Mouse (Mus musculus) ovary, postnatal 10 days (tissue): ENCODE results near the gene Ndc80.
A peak's percentile ranks its signal among the peaks of the same experiment; 100 is the strongest.
"Not testable (repeated sequence)": the region's sequence is repeated elsewhere in the genome, so short reads cannot be mapped to it uniquely, and the experiment has no call there.

ENCODE experiments used
- DNase-seq: peaks from one replicate; pipeline ENCODE4 v3.0.0; 2022; ENCODE audit warnings: low spot score

Gene Ndc80

GRCm38 (mm10) chr17:71526711-71527564 lies at the start of gene Ndc80:
TSS of gene Ndc80 (minus strand) at chr17:71526857.
- peak; percentile 84 for DNase-seq

DNA sequence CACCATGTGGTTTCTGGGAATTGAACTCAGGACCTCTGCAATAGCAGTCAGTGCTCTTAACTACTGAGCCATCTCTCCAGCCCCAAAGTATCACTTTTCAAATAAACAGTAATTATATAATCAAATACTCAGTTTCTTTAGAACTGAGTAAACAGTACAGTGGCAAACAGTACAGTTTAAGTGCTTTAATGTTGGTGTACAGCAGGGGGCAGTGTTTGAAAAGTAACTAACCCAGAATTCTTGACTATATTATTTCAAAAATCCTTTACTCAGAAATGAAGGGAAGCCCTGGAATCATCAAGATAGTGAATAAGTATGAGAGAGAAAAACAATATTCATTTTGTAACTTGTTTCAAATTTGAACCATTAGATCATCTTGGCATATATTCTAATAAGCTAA lies 35.0 kb upstream of the Ndc80 start:
- no peak for DNase-seq

DNA sequence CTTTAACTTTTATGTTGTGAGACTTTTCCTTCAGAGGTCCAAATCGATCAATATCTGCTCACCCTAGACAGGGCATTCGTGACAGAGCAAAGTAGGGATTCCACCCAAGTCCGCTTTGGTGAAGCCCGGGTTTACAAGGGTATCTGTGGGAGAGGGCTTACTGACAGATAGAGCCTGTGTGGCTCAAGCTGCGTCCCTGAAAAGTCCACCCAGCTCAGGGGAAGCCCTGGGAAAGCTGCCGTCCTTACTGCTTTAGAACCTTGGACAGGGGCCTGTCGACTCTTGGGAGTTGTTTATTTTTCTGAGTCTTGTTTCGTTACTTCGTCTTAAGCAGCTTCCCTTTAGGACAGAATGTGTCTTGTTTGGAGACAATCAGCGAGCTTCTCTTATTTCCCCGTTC lies 26.2 kb upstream of the Ndc80 start:
- no peak for DNase-seq

DNA sequence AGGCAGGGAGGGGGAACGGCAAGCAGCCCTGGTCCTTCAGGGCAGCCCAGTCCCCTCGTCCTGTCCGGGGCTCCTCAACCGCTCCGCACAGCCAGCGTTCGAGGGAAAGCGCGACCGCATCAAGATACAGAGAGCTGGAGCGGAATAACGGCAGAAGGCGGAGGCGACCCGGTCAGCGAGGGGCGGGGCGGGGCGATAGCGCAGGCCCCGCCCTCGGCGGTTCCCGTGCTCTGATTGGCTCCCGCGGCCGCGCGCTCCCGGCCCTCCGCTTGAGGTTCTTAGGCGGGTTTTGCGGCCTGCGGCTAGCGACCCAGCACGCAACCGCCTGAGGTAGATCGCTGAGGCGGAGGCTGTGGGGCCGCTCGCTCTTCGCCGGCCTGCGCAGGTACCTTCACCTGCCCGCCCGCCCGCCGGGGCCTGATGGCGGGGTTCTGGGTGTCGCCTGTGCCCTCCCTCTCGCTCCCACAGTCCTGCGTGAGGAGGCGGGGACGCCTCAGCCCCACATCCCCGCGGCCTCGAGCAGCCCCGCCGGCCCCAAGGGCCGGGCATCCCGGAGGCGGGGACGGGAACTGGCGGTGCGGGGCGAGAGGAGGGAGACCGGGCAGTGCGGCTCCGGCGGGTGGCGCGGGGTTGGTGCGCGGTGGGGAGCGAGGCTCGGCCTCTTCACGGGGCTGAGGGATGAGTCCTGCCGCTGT lies 25.2 kb upstream of the Ndc80 start, which contains the start of gene Spdya:
TSS of gene Spdya (plus strand) at position 305 of the 695 bp plus-strand sequence.
- peak; percentile 58 for DNase-seq

DNA sequence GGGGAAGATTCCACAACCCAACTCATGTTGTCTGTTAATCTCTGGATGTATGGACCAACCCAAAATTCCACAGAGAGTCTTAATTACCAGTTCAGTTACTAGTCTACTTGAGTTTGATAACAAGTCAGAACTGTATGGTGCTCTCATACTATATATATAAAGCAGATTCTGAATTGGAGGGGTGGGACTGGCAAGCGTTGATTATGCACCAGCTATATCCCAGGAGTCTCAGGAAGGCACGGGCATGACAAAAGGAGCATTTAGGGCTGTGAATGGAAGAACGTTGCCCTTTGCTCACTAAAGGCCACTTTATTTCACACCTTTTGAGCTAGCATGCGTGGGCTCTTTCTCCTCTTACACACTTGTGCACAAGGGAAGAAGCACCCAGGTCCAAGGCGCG lies 24.7 kb upstream of the Ndc80 start:
- no peak for DNase-seq

DNA sequence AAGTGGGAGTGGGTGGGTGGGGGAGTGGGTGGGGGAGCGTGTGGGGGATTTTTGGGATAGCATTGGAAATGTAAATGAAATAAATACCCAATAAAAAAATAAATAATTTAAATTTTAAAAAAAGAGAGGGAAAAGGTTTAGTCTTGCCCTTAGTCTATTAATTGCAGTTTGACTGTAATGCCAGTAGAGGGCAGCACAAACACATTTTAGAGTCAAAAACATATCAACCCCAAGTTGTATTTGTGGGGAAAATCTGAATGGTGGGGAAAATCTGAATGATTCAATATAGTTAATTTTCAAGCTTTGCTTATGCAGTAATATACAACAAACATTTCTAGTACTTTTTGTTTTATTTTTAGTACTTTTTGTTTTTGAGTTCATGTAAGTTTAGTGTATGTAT lies 21.9 kb upstream of the Ndc80 start:
- no peak for DNase-seq

DNA sequence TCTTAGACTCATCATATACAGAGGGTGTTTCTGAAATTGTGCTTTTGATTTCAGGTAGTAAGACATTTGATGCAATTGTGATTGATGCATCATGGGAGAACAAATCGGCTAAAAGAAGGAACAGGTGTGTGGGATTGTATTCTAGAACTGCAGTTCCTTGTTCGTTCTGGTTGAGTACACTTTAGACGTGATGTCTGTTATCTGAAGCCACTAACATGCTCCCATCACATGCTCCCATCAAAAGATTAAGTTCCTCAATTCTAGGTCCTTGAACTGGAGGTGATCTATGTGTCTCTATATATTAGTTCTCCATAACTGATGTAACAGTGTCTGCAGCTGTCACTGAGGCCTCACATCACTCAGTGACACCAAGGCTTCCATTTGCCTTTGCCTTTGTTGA lies 10.5 kb upstream of the Ndc80 start:
- no peak for DNase-seq

- not testable (repeated sequence) for DNase-seq
Measured at GRCm38 (mm10) chr17:71535595-71535994, 8.9 kb upstream of the Ndc80 start.

DNA sequence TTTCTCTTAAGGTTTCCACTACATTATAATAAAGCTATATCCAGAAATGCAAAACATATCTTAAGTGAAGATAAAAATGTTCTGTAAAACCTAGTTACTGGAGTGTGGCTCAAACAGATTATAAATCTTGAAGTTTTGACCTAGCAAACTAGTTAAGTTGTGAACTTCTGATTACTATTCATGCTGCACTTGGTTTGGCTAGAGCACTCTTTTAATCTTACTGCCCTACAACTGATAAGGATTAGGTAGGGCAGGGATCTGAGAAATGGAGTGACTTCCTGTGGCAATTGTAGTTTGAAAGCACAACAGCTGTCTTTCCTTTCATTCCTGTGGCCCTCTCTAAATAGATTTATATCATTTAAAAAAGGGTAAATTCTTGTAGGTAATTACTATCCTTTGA lies 1.4 kb upstream of the Ndc80 start:
- DNase-seq: no peak

GRCm38 (mm10) chr17:71526302-71526708 lies 352 bp downstream of the Ndc80 start:
- no peak for DNase-seq

GRCm38 (mm10) chr17:71510297-71510696 lies 16.4 kb downstream of the Ndc80 start:
- DNase-seq: no peak

GRCm38 (mm10) chr17:71506832-71507231 lies 19.8 kb downstream of the Ndc80 start:
- DNase-seq: no peak

DNA sequence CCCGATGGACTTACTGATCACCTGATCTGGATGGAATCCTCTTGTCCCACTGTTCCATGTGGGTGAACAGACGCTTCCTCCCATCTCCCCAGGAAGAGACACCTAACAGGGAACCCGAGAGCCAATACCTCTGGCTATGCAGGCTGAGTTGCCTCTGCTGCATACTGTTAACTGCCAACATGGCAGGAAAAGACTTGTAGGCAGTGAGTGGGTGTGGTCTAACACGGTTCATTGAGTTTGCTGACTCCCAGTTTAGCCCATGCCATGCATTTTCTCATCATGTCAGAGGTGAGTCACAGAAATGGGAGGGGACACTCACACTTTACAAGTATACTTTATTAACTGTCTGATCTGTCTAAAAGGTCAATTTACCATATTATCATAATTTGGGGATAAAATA lies 30.9 kb downstream of the Ndc80 start:
- no peak for DNase-seq

DNA sequence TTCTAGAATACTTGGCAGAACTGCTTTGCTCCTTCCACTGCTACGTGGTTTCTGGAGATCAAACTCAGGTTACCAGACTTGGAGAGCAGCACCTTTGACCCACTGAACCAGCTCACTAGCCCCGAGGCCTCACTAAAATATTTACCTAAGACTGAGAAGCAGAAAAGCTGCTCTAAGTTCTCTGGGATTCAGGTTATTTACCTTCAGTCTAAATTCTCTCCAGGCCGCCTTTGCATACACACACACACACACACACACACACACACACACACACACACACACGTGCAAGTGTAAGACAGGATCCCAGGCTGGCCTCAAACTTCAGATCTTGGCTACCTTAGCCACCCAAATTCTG lies 35.3 kb downstream of the Ndc80 start:
- DNase-seq: no peak

GRCm38 (mm10) chr17:71490666-71491331 lies 35.9 kb downstream of the Ndc80 start:
- no peak for DNase-seq

GRCm38 (mm10) chr17:71489703-71490461 lies 36.8 kb downstream of the Ndc80 start:
- no peak for DNase-seq

GRCm38 (mm10) chr17:71486231-71486851 lies 40.3 kb downstream of the Ndc80 start:
- no peak for DNase-seq

- peak; percentile 21 for DNase-seq
Measured at GRCm38 (mm10) chr17:71485791-71486230, 40.8 kb downstream of the Ndc80 start.

- no peak for DNase-seq
Measured at GRCm38 (mm10) chr17:71484711-71485110, 41.9 kb downstream of the Ndc80 start.

- DNase-seq: no peak
Measured at GRCm38 (mm10) chr17:71483418-71484060, 43.1 kb downstream of the Ndc80 start.

DNA sequence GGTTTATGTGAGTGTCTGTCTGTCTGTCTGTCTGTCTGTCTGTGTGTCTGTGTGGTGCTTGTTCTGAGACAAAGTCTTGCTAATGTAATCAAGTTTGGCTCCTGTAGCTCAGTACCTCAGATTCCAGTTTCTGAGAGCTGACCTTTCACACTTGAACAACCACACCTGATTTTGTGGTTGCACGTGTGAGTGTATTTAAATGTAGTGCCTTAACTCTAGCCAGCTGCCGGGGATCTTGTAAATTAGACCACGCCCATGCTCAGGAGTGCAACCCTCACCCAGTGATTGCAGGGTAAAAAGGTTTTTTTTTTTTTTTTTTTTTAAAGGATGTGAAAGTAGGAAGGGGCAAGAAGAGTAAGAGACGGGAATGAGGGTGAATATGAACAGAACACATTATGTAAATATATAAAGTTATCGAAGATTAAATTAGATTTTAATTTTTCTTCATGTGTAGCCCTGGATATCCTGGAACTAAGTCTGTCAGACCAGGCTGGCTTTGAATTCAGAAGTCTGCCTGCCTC lies 47.2 kb downstream of the Ndc80 start:
- no peak for DNase-seq
